Mouse (Mus musculus): ENCODE measurements at regions not wholly inside any gene's neighbourhood (a gene's known extent, or its start where the extent isn't known, plus 50 kb on each side); places are given as distances from the start of the nearest gene placed in this dataset.

DNA sequence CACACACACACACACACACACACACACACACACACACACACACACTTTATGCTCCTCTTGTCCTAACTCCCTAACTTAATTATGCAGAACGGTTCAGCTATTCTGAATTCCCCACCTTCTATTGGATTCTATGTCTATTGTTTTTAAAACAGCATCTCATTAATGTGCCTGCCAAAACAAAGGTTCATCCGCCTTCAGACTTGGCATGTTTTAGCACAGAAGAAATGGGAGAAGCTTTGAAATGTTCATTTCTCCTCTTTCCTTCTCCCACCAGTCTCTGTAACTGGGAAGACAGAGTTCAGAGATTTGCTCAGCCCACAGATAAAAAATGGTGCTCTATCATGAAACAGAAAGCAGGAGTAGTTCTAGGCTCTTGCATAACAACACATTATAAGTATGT lies 90.1 kb upstream of the Ankfn1 start:
- DNase-seq (ENCODE audit: low read depth), result peak; percentile 53
- TF ChIP-seq POLR2A (IDR thresholded peaks at IDR 0.05; ENCODE audit: borderline replicate concordance, extremely low read depth, insufficient read depth, insufficient read length, poor library complexity, severe bottlenecking), result no peak
- no peak for TF ChIP-seq CTCF (IDR thresholded peaks at IDR 0.05; ENCODE audit: borderline replicate concordance, extremely low read depth, insufficient read depth, insufficient read length)

DNA sequence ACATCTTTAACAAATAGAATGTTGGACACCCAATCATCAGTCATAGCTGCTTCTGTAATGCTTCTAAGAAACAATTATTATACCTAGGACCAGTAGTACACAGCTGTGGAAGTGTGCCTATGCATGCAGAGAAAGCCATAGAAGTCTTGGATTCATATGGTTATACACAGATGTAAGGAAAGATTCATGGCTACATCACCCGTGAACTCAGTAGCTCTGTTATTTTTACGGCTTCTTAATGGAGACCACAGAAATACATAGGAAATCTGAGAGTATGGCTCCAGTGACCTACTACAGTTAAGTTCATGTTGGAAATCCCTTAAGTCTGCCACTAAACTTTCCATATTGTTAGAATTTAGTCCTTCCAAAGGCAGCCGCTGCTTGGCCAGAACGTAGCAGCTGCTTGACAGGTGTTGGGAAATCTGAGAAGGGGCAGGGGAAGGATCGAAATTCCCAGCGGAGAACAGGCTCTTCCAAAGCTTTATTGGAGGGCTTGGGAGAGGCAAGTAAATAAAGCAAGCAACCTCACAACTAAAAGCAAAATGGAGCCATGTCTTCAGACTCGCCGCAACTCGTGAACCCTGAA lies 78.8 kb upstream of the Ankfn1 start:
- no peak for DNase-seq (ENCODE audit: low read depth)
- TF ChIP-seq POLR2A (IDR thresholded peaks at IDR 0.05; ENCODE audit: borderline replicate concordance, extremely low read depth, insufficient read depth, insufficient read length, poor library complexity, severe bottlenecking) (no peak), CTCF (IDR thresholded peaks at IDR 0.05; ENCODE audit: borderline replicate concordance, extremely low read depth, insufficient read depth, insufficient read length) (no peak)

DNA sequence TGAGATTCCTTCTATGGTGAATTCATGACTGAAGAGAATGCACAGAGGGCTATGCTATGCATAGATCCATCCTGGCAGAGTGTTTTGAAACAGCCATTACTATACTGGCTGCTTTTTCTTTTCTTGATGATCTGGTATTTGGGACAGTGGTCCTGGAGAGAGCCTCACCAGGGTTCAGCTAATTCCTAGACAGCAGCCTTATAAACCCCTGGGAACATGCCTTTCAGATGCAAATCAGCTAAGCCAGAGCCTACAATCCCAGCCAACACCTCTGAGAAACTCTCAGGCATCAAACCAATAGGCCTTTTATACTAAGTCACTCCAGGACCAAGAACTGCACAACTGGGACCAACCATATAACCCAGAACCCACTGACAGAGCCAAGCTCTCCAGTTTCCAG lies 64.4 kb upstream of the Ankfn1 start:
- peak; percentile 47 for DNase-seq (ENCODE audit: low read depth)
- TF ChIP-seq POLR2A (IDR thresholded peaks at IDR 0.05; ENCODE audit: borderline replicate concordance, extremely low read depth, insufficient read depth, insufficient read length, poor library complexity, severe bottlenecking) (no peak), CTCF (IDR thresholded peaks at IDR 0.05; ENCODE audit: borderline replicate concordance, extremely low read depth, insufficient read depth, insufficient read length) (no peak)

DNA sequence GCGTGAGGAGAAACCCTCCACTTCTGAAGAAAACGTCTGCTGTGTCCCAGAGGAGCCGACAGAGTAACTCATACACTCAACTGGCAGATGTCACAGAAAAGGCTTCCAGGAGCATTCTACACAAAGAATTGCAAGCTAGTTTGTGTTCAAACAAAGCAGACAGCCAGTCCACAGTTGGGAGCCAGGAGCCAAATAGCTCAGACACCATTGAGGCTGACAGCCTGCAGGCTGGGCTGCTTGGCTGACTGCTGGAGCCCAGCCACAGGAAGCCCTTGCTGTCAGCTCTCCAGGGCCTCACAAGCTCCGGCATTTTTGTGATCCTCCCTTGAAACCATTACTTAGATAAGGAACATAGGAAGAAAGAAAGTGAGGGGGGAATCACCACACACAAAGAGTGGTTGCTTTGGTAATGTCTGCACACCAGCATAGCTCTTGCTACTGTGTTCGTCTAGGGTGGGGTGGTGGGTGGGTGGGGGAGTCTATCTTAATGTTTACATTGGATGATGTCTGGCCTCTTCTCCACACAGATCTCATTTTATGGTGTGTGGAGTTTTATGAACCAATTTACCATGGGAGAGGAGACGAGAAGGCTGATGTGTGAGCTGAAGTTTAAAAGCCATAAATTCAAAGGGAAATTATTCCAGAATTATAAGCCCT lies 62.3 kb upstream of the Ankfn1 start:
- no peak for TF ChIP-seq POLR2A (IDR thresholded peaks at IDR 0.05; ENCODE audit: borderline replicate concordance, extremely low read depth, insufficient read depth, insufficient read length, poor library complexity, severe bottlenecking)
- no peak for TF ChIP-seq CTCF (IDR thresholded peaks at IDR 0.05; ENCODE audit: borderline replicate concordance, extremely low read depth, insufficient read depth, insufficient read length)
- DNase-seq (ENCODE audit: low read depth), result peak; percentile 90

DNA sequence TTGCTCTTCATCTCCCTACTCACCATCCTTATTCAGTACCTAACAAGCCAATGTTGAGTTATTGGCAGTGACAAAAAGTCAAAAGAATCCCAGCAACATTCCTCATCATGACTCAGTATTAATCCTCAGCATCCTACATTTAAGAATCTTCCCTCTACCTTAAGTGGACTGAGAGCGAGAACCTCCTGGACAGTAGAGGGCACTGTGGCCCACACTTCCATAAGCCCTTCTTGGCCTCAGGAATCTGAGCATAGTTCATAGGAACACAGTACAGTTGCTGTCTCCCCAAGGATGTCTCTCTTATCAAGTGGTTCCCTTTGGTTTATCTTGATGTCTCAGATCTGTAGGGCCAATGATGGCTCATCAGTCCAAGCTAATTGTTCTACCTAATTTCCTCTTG lies 60.5 kb upstream of the Ankfn1 start:
- DNase-seq (ENCODE audit: low read depth), result no peak
- TF ChIP-seq POLR2A (IDR thresholded peaks at IDR 0.05; ENCODE audit: borderline replicate concordance, extremely low read depth, insufficient read depth, insufficient read length, poor library complexity, severe bottlenecking) (no peak), CTCF (IDR thresholded peaks at IDR 0.05; ENCODE audit: borderline replicate concordance, extremely low read depth, insufficient read depth, insufficient read length) (no peak)

DNA sequence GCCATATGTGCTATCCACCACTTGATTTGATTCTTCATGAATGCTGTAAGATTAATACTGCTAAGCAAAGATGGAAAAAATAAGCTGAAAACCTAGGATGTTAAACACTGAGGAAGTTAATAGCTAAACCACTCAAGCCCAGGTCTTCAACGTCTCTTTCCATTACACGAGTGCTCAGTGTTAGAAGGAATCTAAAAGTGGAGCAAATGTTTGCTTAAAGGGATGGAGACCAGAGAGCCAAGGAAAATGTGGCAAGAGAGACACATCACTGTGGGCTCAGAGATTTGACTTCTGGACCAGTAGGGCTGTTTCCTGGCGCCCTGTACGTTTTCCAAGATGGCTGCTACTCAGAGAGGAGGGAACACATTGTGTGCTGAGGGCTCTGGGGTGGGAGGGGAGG lies 59.4 kb upstream of the Ankfn1 start:
- TF ChIP-seq POLR2A (IDR thresholded peaks at IDR 0.05; ENCODE audit: borderline replicate concordance, extremely low read depth, insufficient read depth, insufficient read length, poor library complexity, severe bottlenecking) (no peak), CTCF (IDR thresholded peaks at IDR 0.05; ENCODE audit: borderline replicate concordance, extremely low read depth, insufficient read depth, insufficient read length) (no peak)
- no peak for DNase-seq (ENCODE audit: low read depth)

DNA sequence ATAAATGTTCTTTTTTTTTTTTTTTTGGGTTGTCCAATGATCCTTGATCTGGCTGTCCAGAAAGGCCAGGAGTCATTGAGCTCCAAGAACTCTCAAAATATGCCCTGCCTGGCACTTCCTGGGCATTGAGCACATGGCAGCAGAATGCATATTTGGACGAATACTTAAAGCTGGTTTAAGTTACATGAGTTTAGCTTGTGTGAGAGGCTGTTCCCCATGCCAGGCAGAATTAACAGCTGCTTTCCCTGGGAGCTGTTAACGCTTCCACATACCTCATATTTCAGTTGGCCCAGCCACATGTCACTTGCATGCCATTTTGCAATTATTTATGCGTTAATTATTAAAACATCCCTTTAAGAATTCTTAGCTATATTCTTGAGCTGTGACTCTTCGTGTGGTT lies 56.6 kb upstream of the Ankfn1 start:
- no peak for DNase-seq (ENCODE audit: low read depth)
- TF ChIP-seq CTCF (IDR thresholded peaks at IDR 0.05; ENCODE audit: borderline replicate concordance, extremely low read depth, insufficient read depth, insufficient read length) (no peak), POLR2A (IDR thresholded peaks at IDR 0.05; ENCODE audit: borderline replicate concordance, extremely low read depth, insufficient read depth, insufficient read length, poor library complexity, severe bottlenecking) (no peak)

DNA sequence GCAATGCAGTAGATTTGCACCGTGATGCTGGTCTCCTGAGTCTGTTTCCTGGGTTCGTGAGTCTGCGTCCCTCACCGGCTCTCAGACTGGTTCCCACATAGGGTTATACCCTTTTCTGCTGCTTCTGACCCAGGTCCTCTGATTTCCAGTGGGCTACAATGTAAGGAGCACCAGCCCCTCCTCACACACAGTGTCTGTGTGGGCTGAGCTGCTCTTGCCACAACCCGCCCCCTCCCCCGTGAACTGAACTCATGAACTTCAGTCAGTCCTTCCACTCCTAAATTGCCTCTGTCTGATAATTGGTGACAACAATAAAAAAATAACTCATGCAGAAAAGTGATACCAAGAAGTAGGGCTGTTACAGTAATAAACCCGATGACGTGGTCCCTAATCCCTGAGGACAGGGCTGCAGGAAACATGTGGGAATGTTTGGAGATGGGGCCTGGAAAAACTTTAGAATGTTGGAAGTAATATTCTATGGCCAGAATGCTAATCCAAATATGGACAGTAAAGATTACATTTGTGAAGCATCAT lies 54.2 kb upstream of the Ankfn1 start:
- DNase-seq (ENCODE audit: low read depth), result no peak
- TF ChIP-seq CTCF (IDR thresholded peaks at IDR 0.05; ENCODE audit: borderline replicate concordance, extremely low read depth, insufficient read depth, insufficient read length), result no peak
- no peak for TF ChIP-seq POLR2A (IDR thresholded peaks at IDR 0.05; ENCODE audit: borderline replicate concordance, extremely low read depth, insufficient read depth, insufficient read length, poor library complexity, severe bottlenecking)
